ENCODE assay signal across 16 mouse cellular contexts in the genomic region with DNA sequence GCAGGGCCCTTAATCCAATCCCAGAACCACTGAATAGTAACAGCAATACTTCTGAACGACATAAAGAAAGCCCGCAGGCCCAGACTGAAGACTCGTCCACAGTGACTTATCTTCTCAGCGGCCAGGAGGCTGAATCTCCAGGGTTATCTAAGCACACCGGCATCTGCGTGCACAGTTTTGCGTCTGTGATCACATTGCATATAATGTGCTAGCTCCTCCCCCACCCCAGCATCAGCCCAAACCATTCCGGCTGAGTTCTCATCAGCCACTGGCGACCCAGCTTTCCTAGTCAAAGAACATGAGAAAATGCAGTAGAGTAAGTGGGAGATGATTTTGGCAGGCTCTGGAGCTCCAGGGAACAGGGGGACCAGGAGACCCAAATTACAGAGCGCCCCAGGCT. TPM values are rescaled to one million over a fixed set of nuclear protein-coding genes. Genes with fewer than 3 reads are reported as not detected.
DNase-seq lines count a peak whose midpoint lies in the region; ATAC-seq lines count a peak whose summit lies in the region.
"Had no signal": no experiment of that assay in that cellular context is flagged by ENCODE, and none has a peak within 500 bp of the region (broad histone marks: within the 10 kb centered on the region; RNA-seq: fewer than 3 reads in every experiment).

No protein-coding gene starts in this region.

- no peak overlapping the region for H3K4me2 ChIP-seq in midbrain, embryonic 13.5 days (replicated peaks)
- no peak overlapping the region for H3K4me2 ChIP-seq in midbrain, embryonic 14.5 days (ENCODE audit: low read length)
- peak overlapping the region; percentile 22; the same call in 1 of the 2 replicates for H3K4me2 ChIP-seq in liver, embryonic 11.5 days
- no peak overlapping the region for H3K4me2 ChIP-seq in stomach, embryonic 16.5 days (ENCODE audit: low read depth, low read length)

- no peaks in the 10 kb centered on the region for H3K9me3 ChIP-seq in heart, embryonic 10.5 days
- no peaks in the 10 kb centered on the region for H3K9me3 ChIP-seq in midbrain, embryonic 13.5 days
- H3K9me3 ChIP-seq in midbrain, embryonic 14.5 days (ENCODE audit: control insufficient read depth, low read length) = no peaks in the 10 kb centered on the region
- no peaks in the 10 kb centered on the region for H3K9me3 ChIP-seq in liver, embryonic 11.5 days (ENCODE audit: control insufficient read depth, low read length)
- H3K9me3 ChIP-seq in stomach, embryonic 16.5 days (replicated peaks; ENCODE audit: control insufficient read depth, low read length) = no peaks in the 10 kb centered on the region
- H3K9me3 ChIP-seq: G1E had no signal

- H3K4me3 ChIP-seq in heart, embryonic 10.5 days = no peak overlapping the region
- H3K4me3 ChIP-seq in midbrain, embryonic 13.5 days (replicated peaks) = no peak overlapping the region
- no peak overlapping the region for H3K4me3 ChIP-seq in midbrain, embryonic 14.5 days (replicated peaks; ENCODE audit: low read depth, low read length)
- no peak overlapping the region for H3K4me3 ChIP-seq in liver, embryonic 11.5 days (ENCODE audit: low read depth, low read length)
- no peak overlapping the region for H3K4me3 ChIP-seq in stomach, embryonic 16.5 days (replicated peaks; ENCODE audit: low read length)
- H3K4me3 ChIP-seq: erythroblast, embryonic 14.5 days; heart, adult 2 months had no signal

- no peaks in the 10 kb centered on the region for H3K36me3 ChIP-seq in heart, embryonic 10.5 days
- H3K36me3 ChIP-seq in midbrain, embryonic 13.5 days = 0 out of 2 replicates have a peak, but pooled peaks cover 3% of the 10 kb centered on the region
- H3K36me3 ChIP-seq in midbrain, embryonic 14.5 days (ENCODE audit: control insufficient read depth, insufficient read depth, low read length) = no peaks in the 10 kb centered on the region
- H3K36me3 ChIP-seq in liver, embryonic 11.5 days (ENCODE audit: control insufficient read depth, insufficient read depth, low read length) = no peaks in the 10 kb centered on the region
- no peaks in the 10 kb centered on the region for H3K36me3 ChIP-seq in stomach, embryonic 16.5 days (ENCODE audit: control insufficient read depth, insufficient read depth, low read length)
- H3K36me3 ChIP-seq: G1E had no signal

- intact Hi-C loops in left cerebral cortex, postnatal 25 days (cut with DNase I) = no loop called here

- H3K9ac ChIP-seq in midbrain, embryonic 13.5 days (replicated peaks) = 0 out of 2 replicates have a peak overlapping the region, but pooled peaks have one; percentile 4
- H3K9ac ChIP-seq in midbrain, embryonic 14.5 days (replicated peaks; ENCODE audit: low read length) = no peak overlapping the region
- no peak overlapping the region for H3K9ac ChIP-seq in liver, embryonic 11.5 days (ENCODE audit: low read depth, low read length)
- no peak overlapping the region for H3K9ac ChIP-seq in stomach, embryonic 16.5 days (ENCODE audit: low read length)
- H3K9ac ChIP-seq: lung, embryonic 14.5 days had no signal

- no peak for DNase-seq in heart, embryonic 10.5 days (ENCODE audit: low spot score)
- DNase-seq in heart, adult 11 months = no peak
- no peak for DNase-seq in midbrain, embryonic 14.5 days
- no peak for DNase-seq in liver, embryonic 11.5 days (ENCODE audit: low spot score)
- no peak for DNase-seq in left cerebral cortex, postnatal 25 days (ENCODE audit: low spot score in 2 of 2)
- no peak for DNase-seq in adrenal gland, adult 2 months
- DNase-seq: cerebellum, adult 11-12 months; heart, adult 2 months; heart, postnatal 14 days; left cerebral cortex, postnatal 4 days; lung, embryonic 14.5 days had no signal

- peak overlapping the region; percentile 84; the same call in 1 of the 2 replicates for H3K27ac ChIP-seq in heart, embryonic 10.5 days
- H3K27ac ChIP-seq in midbrain, embryonic 13.5 days = 0 out of 2 replicates have a peak overlapping the region, but pooled peaks have one; percentile 20
- H3K27ac ChIP-seq in midbrain, embryonic 14.5 days (replicated peaks; ENCODE audit: low read depth, low read length) = no peak overlapping the region
- H3K27ac ChIP-seq in liver, embryonic 11.5 days (ENCODE audit: low read depth, low read length) = no peak overlapping the region
- H3K27ac ChIP-seq in stomach, embryonic 16.5 days (ENCODE audit: low read length) = peak overlapping the region; percentile 76; the same call in 1 of the 2 replicates
- H3K27ac ChIP-seq: heart, adult 2 months had no signal

- peaks cover 86% of the 10 kb centered on the region for H3K4me1 ChIP-seq in heart, embryonic 10.5 days
- peaks cover 80% of the 10 kb centered on the region for H3K4me1 ChIP-seq in midbrain, embryonic 13.5 days (replicated peaks)
- peaks cover 48% of the 10 kb centered on the region for H3K4me1 ChIP-seq in midbrain, embryonic 14.5 days (ENCODE audit: control insufficient read depth, insufficient read depth, low read length)
- peaks cover 83% of the 10 kb centered on the region for H3K4me1 ChIP-seq in liver, embryonic 11.5 days (replicated peaks; ENCODE audit: control insufficient read depth, insufficient read depth, low read length)
- peaks cover 93% of the 10 kb centered on the region for H3K4me1 ChIP-seq in stomach, embryonic 16.5 days (ENCODE audit: control insufficient read depth, insufficient read depth, low read length)

- no peaks in the 10 kb centered on the region for H3K27me3 ChIP-seq in heart, embryonic 10.5 days (ENCODE audit: insufficient read depth, poor library complexity, severe bottlenecking)
- no peaks in the 10 kb centered on the region for H3K27me3 ChIP-seq in midbrain, embryonic 13.5 days
- no peaks in the 10 kb centered on the region for H3K27me3 ChIP-seq in midbrain, embryonic 14.5 days (ENCODE audit: control insufficient read depth, insufficient read depth, low read length)
- H3K27me3 ChIP-seq in liver, embryonic 11.5 days (replicated peaks; ENCODE audit: control insufficient read depth, insufficient read depth, low read length) = no peaks in the 10 kb centered on the region
- no peaks in the 10 kb centered on the region for H3K27me3 ChIP-seq in stomach, embryonic 16.5 days (ENCODE audit: control insufficient read depth, insufficient read depth, low read length)

- ATAC-seq in midbrain, embryonic 13.5 days = no peak
- no peak for ATAC-seq in midbrain, embryonic 14.5 days (ENCODE audit: low FRiP score, low TSS enrichment)
- peak; percentile 43; the same call in 1 of the 2 replicates for ATAC-seq in liver, embryonic 11.5 days (replicated peaks; ENCODE audit: low FRiP score)
- no peak for ATAC-seq in stomach, embryonic 16.5 days (ENCODE audit: insufficient read depth, low FRiP score)
- ATAC-seq: intestine, postnatal 0 days had no signal

- WGBS in heart, embryonic 10.5 days = 57% methylated on average over 10 of the region's 10 CpGs
- WGBS in midbrain, embryonic 13.5 days = 64% methylated on average over 10 of the region's 10 CpGs
- 59% methylated on average over 10 of the region's 10 CpGs for WGBS in midbrain, embryonic 14.5 days
- 37% methylated on average over 10 of the region's 10 CpGs for WGBS in liver, embryonic 11.5 days
- 65% methylated on average over 10 of the region's 10 CpGs for WGBS in stomach, embryonic 16.5 days

RNA-seq across cellular contexts. Expression of a gene that starts 11.3 kb away (rescaled TPM):
- polyA plus RNA-seq in heart, embryonic 10.5 days (2016; fragmentation: Nextera tagmentation; extraction: Ambion mirVana) = 55.7 and 62.0 TPM in 2 replicates
- 79.8 and 105 TPM in 2 replicates for polyA plus RNA-seq in midbrain, embryonic 13.5 days (2015; fragmentation: Nextera tagmentation; extraction: Ambion mirVana)
- 291 and 381 TPM in 2 replicates for polyA plus RNA-seq in midbrain, embryonic 14.5 days (2014; fragmentation: Nextera tagmentation; extraction: Ambion mirVana)
- polyA plus RNA-seq in liver, embryonic 11.5 days (2014; fragmentation: Nextera tagmentation; extraction: Ambion mirVana) = 132 and 155 TPM in 2 replicates
- polyA plus RNA-seq in stomach, embryonic 16.5 days (2015; fragmentation: Nextera tagmentation; extraction: Ambion mirVana) = 144 and 177 TPM in 2 replicates
- total RNA-seq in left cerebral cortex, postnatal 25 days (2021) = 10 to 100 TPM; 57.2 to 62.6 TPM
- total RNA-seq in adrenal gland, adult 2 months (2021) = 10 to 100 TPM; 45.4 to 50.4 TPM
- 156 TPM in 2 replicates for polyA plus RNA-seq in adrenal gland, adult 2 months (2012; rRNA removed)

RNA-seq across cellular contexts. Expression of a gene that starts 33.1 kb away (rescaled TPM):
- polyA plus RNA-seq in heart, embryonic 10.5 days (2016; fragmentation: Nextera tagmentation; extraction: Ambion mirVana) = 9.6 and 10.1 TPM in 2 replicates
- 12.7 and 13.0 TPM in 2 replicates for polyA plus RNA-seq in midbrain, embryonic 13.5 days (2015; fragmentation: Nextera tagmentation; extraction: Ambion mirVana)
- polyA plus RNA-seq in midbrain, embryonic 14.5 days (2014; fragmentation: Nextera tagmentation; extraction: Ambion mirVana) = 14.0 and 18.1 TPM in 2 replicates
- 9.1 TPM in 2 replicates for polyA plus RNA-seq in liver, embryonic 11.5 days (2014; fragmentation: Nextera tagmentation; extraction: Ambion mirVana)
- polyA plus RNA-seq in stomach, embryonic 16.5 days (2015; fragmentation: Nextera tagmentation; extraction: Ambion mirVana) = 10.7 and 12.7 TPM in 2 replicates
- 1 to 10 TPM; 5.4 to 6.0 TPM for total RNA-seq in left cerebral cortex, postnatal 25 days (2021)
- 10 to 100 TPM in 1 of 2 experiments, 1 to 10 TPM in 1; 4.3 to 11.3 TPM for total RNA-seq in adrenal gland, adult 2 months (2021)
- 19.8 and 25.5 TPM in 2 replicates for polyA plus RNA-seq in adrenal gland, adult 2 months (2012; rRNA removed)

RNA-seq across cellular contexts. Expression of a gene that starts 50.8 kb away (rescaled TPM):
- 14.5 and 19.8 TPM in 2 replicates for polyA plus RNA-seq in heart, embryonic 10.5 days (2016; fragmentation: Nextera tagmentation; extraction: Ambion mirVana)
- polyA plus RNA-seq in midbrain, embryonic 13.5 days (2015; fragmentation: Nextera tagmentation; extraction: Ambion mirVana) = 10.9 and 11.0 TPM in 2 replicates
- 5.8 and 6.3 TPM in 2 replicates for polyA plus RNA-seq in midbrain, embryonic 14.5 days (2014; fragmentation: Nextera tagmentation; extraction: Ambion mirVana)
- 9.5 and 10.3 TPM in 2 replicates for polyA plus RNA-seq in liver, embryonic 11.5 days (2014; fragmentation: Nextera tagmentation; extraction: Ambion mirVana)
- 14.5 and 16.5 TPM in 2 replicates for polyA plus RNA-seq in stomach, embryonic 16.5 days (2015; fragmentation: Nextera tagmentation; extraction: Ambion mirVana)
- total RNA-seq in left cerebral cortex, postnatal 25 days (2021) = 10 to 100 TPM; 17.0 to 17.4 TPM
- 10 to 100 TPM in 1 of 2 experiments, 1 to 10 TPM in 1; 8.4 to 12.7 TPM for total RNA-seq in adrenal gland, adult 2 months (2021)
- 13.0 and 13.2 TPM in 2 replicates for polyA plus RNA-seq in adrenal gland, adult 2 months (2012; rRNA removed)

Comparison
In these comparisons a context has a peak if more than half of its experiments do, and no peak if none do; other contexts are left out.
1. H3K27ac ChIP-seq: peak in heart, embryonic 10.5 days (single experiment), midbrain, embryonic 13.5 days (single experiment) and stomach, embryonic 16.5 days (single experiment); none in midbrain, embryonic 14.5 days (single experiment) and liver, embryonic 11.5 days (single experiment).